Mouse (Mus musculus): ENCODE results near the gene Ddit4.

DNA sequence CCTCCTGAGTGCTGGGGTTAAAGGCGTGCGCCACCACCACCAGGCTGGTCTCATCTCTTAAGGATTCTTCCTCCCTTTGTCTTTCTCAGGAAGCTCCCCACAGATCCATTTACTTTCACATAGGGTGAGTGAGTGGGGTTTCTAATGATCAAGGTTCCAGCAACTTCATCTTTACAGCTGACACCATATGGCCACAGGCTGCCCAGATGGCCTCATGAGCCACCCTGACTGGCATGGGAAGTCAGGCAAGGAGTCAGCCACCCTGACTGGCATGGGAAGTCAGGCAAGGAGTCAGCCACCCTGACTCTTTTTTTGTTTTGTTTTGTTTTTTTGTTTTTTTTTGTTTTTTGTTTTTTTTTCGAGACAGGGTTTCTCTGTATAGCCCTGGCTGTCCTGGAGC is 6.2 kb downstream of the Ddit4 start:
- TF ChIP-seq POLR2A (IDR thresholded peaks at IDR 0.05; ENCODE audit: insufficient read length, low read depth) (no peak), MYOD1 (IDR thresholded peaks at IDR 0.05; ENCODE audit: control insufficient read depth in 1 of 3, insufficient read length in 2 of 3, low read depth in 2 of 3) (no peak), TCF12 (IDR thresholded peaks at IDR 0.05; ENCODE audit: insufficient read depth, poor library complexity, severe bottlenecking) (no peak), CEBPB (IDR thresholded peaks at IDR 0.05; ENCODE audit: insufficient read depth, poor library complexity, severe bottlenecking) (no peak), MAX (IDR thresholded peaks at IDR 0.05; ENCODE audit: low read depth) (no peak), USF1 (IDR thresholded peaks at IDR 0.05; ENCODE audit: low read depth) (no peak), POLR2AphosphoS2 (IDR thresholded peaks at IDR 0.05; ENCODE audit: insufficient read length, low read depth) (no peak)
